Mouse (Mus musculus) gastrocnemius, postnatal 25 days (tissue): ENCODE measurements around the gene Pdcd10. TPM values are rescaled to one million over a fixed set of nuclear protein-coding genes. Genes with fewer than 3 reads are reported as not detected.

Source experiments
- DNase-seq: peaks from one replicate; pipeline ENCODE4 v3.0.0; 2022
- total RNA-seq, 2 experiments: library from RNA; stranded (reverse); gene quantifications; 1 replicate in 1 of 2; 2 replicates in 1 of 2; pipeline ENCODE4 v1.2.3; 2021

Pdcd10 gene
- total RNA-seq, 2 experiments from 2014 or later, result 15.4 to 18.6 TPM

GRCm38 (mm10) chr3:75474657-75475056 is 82.0 kb downstream of the Pdcd10 start:
- no peak for DNase-seq

GRCm38 (mm10) chr3:75468154-75468553 is 88.5 kb downstream of the Pdcd10 start:
- no peak for DNase-seq

Other genes with a start within 250 kb of the Pdcd10 start
- gene Wdr49, start 74.7 kb downstream of the Pdcd10 start, total RNA-seq, result not detected
- gene Serpini1, start 691 bp upstream of the Pdcd10 start, total RNA-seq, result under 1 TPM; 0.56 to 0.83 TPM
- gene Gm29133, start 191.3 kb upstream of the Pdcd10 start, total RNA-seq, result not detected